Mouse (Mus musculus) v-Abl transformed pro-B cells (cell line): ENCODE measurements around the gene Slbp.

Experiments
- in situ Hi-C, 2 experiments: fragments of 400-800 bp; cut with MboI; formaldehyde crosslinking; loops; one replicate each; pipeline ENCODE4 v1.15.1; 2025; ENCODE audit not compliant: unreplicated experiment in 2 of 2

Gene Slbp

GRCm38 (mm10) chr5:33651921-33652782 is at the start of gene Slbp:
TSS of gene Slbp (minus strand) at chr5:33652574.
- in situ Hi-C loops: no loop called here

DNA sequence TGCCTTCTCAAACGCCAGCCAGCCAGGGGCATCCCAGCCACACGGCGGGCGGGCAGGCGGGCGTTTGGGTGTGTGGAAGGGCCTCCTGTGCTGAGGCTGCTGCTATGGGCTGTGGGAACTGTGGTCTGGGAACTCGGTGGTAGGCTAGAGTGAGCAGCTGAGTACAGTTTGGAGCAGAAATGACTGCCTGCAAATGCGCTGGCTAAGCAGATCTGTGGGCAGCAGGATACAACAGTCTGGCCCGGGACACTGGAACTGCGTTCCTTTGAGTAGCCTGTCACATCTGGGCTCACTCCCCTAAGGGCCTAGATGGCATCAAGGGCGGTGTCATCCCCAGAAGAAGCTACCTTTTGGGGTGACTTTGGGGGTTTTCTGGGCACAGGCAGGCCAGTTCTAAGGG is 49.5 kb upstream of the Slbp start:
- in situ Hi-C loops: no loop called here

DNA sequence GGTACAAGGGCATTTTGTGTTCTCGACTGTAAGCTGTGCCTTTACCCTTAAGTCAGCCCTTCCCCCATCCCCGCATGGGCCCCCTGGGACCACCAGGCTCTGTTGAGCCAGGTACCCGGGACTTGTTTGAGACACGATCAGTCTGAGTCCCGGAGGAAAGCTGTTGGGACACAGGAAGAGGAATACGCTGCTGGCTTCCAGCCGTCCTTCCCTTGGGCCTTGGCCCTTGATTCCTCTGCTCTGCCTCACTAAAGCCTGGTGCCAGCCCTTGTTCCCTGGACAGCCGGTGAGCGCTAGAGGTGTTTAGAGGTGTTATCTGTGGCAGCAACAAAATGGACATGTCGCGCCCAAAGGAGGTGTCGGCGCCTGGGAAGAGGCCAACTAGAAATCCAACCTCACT is 47.6 kb upstream of the Slbp start:
- in situ Hi-C loops: no loop called here

DNA sequence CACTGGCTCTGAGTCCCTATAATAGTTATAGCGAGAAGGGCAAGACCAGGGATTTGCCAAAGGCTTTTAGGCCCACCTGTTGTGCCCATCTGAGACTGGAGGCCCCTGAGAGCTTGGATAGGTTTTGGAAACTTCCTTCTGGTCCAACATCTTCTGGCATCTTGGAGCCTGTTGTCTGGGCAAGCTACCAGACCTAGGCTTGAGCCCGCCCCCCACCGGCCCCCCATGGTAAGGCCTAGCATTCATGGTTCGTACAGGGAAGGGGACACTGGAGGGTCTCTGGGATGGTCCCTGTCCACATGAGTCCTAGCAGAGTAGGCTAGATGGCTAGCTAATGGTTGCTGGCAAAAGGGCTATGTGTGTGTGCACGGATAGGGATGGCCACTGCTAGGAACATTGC is 46.3 kb upstream of the Slbp start:
- in situ Hi-C loops: no loop called here

DNA sequence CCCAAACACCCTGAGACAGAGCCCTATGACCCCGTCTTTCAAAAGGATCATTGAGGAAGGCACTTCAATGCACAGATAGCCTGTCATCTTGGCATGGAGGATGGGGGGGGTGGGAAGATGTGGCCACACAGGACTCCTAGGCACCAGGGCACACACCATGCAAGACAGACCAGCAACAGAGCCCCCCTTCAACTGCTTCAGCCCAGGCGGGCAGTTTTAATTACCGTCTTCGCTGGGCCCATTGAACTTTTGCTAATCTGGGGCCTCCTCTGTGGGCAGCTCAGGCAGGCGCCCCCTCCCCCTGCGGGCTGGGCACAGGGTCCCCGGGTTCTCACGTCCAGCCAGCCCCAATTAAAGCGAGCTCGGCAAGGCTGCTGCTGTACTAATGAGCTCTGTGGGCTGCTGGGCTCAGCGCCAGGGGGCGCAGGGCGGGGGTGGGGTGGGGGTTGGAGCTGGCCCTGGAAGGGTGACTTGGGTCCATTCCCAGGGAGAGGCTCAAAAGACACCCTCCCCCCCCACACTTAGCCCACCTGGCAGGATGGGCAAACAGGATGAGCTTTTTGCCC is 45.7 kb upstream of the Slbp start:
- in situ Hi-C loops: no loop called here

- in situ Hi-C loops: no loop called here
Observed at GRCm38 (mm10) chr5:33697534-33697933, 45.2 kb upstream of the Slbp start.

DNA sequence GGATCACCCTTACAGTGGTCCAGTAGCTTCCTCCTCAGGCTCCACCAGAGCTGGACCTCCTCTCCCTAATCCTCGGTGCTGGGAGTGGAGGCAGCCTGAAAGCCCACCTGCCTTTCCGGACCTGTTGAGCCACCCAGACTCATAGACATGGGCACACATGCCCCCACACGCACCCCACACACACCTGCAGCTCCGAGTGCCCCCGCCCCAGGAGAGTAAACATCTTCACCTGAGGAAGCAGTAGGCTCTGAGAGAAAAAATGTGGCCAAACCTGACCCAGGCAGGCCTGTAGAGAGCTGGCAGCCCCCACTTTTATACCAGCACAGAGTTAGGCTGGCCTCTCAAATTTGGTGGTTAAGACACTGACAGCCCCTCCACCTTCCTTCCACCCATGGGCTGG is 44.1 kb upstream of the Slbp start:
- in situ Hi-C loops: no loop called here

GRCm38 (mm10) chr5:33695718-33696121 is 43.3 kb upstream of the Slbp start:
- in situ Hi-C loops: no loop called here

DNA sequence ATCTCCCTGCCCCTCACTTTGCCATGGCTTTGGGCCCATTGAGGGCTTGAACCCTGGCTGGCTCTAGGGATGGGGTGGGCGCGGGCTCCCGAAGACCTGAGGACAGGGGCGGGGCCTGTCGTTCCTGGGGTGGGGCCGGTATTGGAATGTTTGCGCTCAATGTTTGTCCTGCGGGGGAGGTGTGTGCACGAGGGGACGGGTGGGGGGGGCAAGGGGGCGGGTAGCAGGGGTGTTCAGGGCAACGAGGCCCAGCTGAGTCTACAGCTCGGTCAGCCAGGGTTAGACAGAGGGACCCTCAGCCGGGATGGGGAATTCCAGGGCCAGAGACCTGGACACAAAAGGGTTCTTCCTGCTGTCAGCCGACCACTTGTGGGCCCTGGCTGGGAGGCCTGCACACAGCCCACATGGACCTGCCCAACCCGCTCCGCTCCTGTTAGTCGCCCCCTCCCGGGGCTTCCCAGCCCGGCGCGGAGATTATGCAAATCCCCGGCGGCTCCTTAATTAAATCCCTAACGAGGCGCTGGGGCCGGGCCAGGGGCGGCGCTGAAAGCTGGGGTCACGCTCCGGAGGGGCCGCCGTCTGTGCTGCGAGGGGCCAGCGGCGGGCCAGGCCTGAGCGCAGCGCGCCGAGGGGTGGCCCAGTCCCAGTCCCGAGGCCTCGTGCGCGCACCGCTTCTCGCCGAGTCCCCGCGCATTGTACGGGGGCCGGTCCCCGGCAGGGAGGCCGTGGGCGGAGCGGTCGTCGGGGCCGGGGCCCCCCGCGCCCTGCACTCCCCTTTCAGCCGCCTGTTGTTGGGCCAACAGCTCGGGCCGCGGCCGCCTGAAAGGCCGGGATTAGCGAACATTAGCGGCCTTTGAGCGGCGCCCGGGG is 42.7 kb upstream of the Slbp start:
- in situ Hi-C loops: no loop called here

DNA sequence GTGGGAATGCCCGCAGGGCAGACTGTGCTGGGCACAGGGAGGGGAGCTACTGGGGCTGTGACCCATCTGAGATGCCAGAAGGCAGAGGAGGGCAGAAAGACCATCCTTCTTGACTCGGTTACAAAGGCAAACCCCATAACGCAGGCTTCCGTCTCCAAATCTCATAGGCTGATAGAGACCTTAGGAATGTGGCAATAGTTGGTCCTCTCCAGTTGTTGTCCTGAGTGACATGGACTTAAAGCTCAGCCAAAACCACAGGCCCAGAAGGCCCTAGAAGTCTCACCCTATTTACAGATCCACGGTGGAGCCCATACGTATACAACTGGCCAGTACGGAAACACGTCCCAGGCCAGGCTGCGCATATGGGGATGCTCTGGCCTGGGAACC is 42.1 kb upstream of the Slbp start:
- in situ Hi-C loops: no loop called here

GRCm38 (mm10) chr5:33692393-33692792 is 40.0 kb upstream of the Slbp start:
- in situ Hi-C loops: no loop called here

GRCm38 (mm10) chr5:33689852-33690645 is 37.7 kb upstream of the Slbp start:
- in situ Hi-C loops: no loop called here

- in situ Hi-C loops: no loop called here
Observed at GRCm38 (mm10) chr5:33689221-33689844, 37.0 kb upstream of the Slbp start.

- in situ Hi-C loops: no loop called here
Observed at GRCm38 (mm10) chr5:33688278-33689220, 36.2 kb upstream of the Slbp start.

GRCm38 (mm10) chr5:33687142-33687541 is 34.8 kb upstream of the Slbp start:
- in situ Hi-C loops: no loop called here

DNA sequence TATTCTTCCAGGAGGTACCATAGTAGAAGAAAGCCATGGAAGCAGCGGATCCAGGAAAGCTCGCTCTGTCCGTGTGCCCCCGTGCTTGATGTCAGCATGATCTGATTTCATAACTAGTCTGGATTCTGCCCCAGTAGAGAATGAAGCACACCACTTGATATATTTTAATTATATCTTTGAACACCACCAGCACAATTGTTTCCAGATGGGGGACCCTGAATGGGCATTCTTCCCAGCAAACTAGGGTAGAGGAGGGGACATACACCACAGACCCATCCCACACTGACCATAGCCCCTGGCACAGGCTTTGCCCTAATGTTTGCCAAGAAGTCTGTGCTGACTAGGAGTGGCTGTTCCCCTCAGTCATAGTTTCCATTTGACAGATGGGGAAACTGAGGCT is 32.6 kb upstream of the Slbp start:
- in situ Hi-C loops: loop anchor here in 1 of 2 experiments (5.0 kb wide), 1 partner anchor 277 kb away; no protein-coding TSS in a partner anchor

DNA sequence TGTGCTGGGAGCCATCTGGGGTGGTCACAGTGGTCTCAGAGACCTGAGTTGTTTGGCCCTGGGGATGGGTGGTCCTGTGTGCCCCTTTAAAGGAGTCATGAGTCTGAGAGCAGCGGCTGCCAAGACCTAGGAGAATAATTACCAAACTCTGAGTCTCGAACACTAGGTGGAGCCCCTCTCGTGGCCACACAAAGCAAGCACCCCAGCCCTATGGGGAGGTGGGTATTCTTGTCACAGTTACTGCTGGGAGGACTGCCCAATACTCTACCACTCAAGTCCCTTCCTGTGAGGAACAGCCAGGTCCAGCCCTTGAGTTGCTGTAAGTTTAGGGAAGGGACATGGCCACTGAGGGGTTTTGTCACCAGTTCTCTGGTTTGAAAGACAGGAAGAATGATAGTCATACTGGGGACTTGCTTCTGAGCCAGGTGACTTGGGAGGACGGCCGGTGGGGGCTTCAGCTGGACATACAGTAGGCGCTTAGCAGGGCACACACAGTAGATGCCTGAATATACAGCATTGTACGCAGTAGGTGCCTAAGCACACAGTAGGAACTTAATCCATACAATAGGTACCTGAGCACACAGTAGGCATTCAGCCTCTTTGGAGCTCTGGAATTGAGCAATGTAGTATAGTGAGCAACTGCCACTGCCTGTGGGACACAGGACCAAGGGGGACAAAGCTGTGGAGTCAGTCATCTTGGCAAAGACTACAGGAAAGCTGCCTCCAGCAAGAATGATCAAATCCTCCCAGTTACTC is 31.7 kb upstream of the Slbp start:
- in situ Hi-C loops: loop anchor here in 1 of 2 experiments (5.0 kb wide), 1 partner anchor 278 kb away; no protein-coding TSS in a partner anchor

DNA sequence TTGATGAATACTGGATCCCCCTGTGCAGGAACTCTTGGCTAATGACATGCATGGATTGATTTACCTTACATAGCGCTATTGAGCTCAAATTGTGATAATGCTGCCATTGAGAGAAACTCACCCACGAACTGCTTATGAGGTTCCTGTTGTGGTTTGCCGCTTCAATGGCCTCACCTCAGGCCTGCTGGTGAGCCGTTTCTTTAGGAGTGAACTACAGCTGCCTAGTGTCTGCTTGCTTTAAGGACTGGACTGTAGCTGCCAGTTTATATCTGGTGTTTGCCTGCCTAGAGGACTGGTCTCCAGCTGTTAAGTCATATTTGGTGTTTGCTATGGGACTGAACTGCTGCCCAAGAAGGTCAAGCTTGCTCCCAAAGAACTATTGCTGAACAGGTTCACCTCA is 30.6 kb upstream of the Slbp start:
- in situ Hi-C loops: loop anchor here in 1 of 2 experiments (5.0 kb wide), 1 partner anchor 279 kb away; no protein-coding TSS in a partner anchor
